Mouse (Mus musculus): Measurements from ENCODE around the gene Klk7. TPM values are rescaled to one million over a fixed set of nuclear protein-coding genes. Genes with fewer than 3 reads are reported as not detected.

Klk7 gene
- polyA plus RNA-seq, 1 experiment = not detected

GRCm38 (mm10) chr7:43799876-43800275, 11.2 kb upstream of the Klk7 start:
- WGBS = 73% methylated on average over 7 of the region's 7 CpGs
- no peak for TF ChIP-seq POLR2A (IDR thresholded peaks at IDR 0.05; ENCODE audit: borderline replicate concordance, control insufficient read depth, low read depth, low read length)
- TF ChIP-seq CTCF (IDR thresholded peaks at IDR 0.05; ENCODE audit: control insufficient read depth, insufficient read depth, low read length) = no peak
- Histone ChIP-seq H3K27ac (ENCODE audit: control insufficient read depth, insufficient read depth, low read depth, low read length, poor library complexity) (no peak overlapping the region), H3K4me1 (ENCODE audit: control insufficient read depth, insufficient read depth, low read length) (no peaks in the 10 kb centered on the region; the same call in 1 of the 2 replicates), H3K4me3 (replicated peaks; ENCODE audit: control insufficient read depth, low read depth, low read length) (no peak overlapping the region)

GRCm38 (mm10) chr7:43815211-43815610, 4.1 kb downstream of the Klk7 start:
- Histone ChIP-seq H3K4me3 (replicated peaks; ENCODE audit: control insufficient read depth, low read depth, low read length) (no peak overlapping the region), H3K4me1 (ENCODE audit: control insufficient read depth, insufficient read depth, low read length) (no peaks in the 10 kb centered on the region), H3K27ac (ENCODE audit: control insufficient read depth, insufficient read depth, low read depth, low read length, poor library complexity) (no peak overlapping the region)
- TF ChIP-seq CTCF (IDR thresholded peaks at IDR 0.05; ENCODE audit: control insufficient read depth, insufficient read depth, low read length) = no peak
- 85% methylated on average over 7 of the region's 7 CpGs for WGBS

- Histone ChIP-seq H3K4me1 (ENCODE audit: control insufficient read depth, insufficient read depth, low read length) (no peaks in the 10 kb centered on the region), H3K27ac (ENCODE audit: control insufficient read depth, insufficient read depth, low read depth, low read length, poor library complexity) (no peak overlapping the region), H3K4me3 (replicated peaks; ENCODE audit: control insufficient read depth, low read depth, low read length) (no peak overlapping the region)
- TF ChIP-seq POLR2A (IDR thresholded peaks at IDR 0.05; ENCODE audit: borderline replicate concordance, control insufficient read depth, low read depth, low read length) = no peak
Measured at GRCm38 (mm10) chr7:43816746-43817145, 5.7 kb downstream of the Klk7 start.

GRCm38 (mm10) chr7:43821581-43821980, 10.5 kb downstream of the Klk7 start:
- Histone ChIP-seq H3K27ac (ENCODE audit: control insufficient read depth, insufficient read depth, low read depth, low read length, poor library complexity) (no peak overlapping the region), H3K4me1 (ENCODE audit: control insufficient read depth, insufficient read depth, low read length) (no peaks in the 10 kb centered on the region), H3K4me3 (replicated peaks; ENCODE audit: control insufficient read depth, low read depth, low read length) (no peak overlapping the region)
- 79% methylated on average over 7 of the region's 7 CpGs for WGBS
- TF ChIP-seq CTCF (IDR thresholded peaks at IDR 0.05; ENCODE audit: control insufficient read depth, insufficient read depth, low read length) (no peak), POLR2A (IDR thresholded peaks at IDR 0.05; ENCODE audit: borderline replicate concordance, control insufficient read depth, low read depth, low read length) (no peak)

GRCm38 (mm10) chr7:43824199-43824598, 13.1 kb downstream of the Klk7 start, which contains the start of gene Klk6:
Gene Klk6, plus strand, starts transcription at chr7:43824499.
- H3K27ac ChIP-seq (ENCODE audit: control insufficient read depth, insufficient read depth, low read depth, low read length, poor library complexity) = no peak within 1 kb of the TSS
- no peak for TF ChIP-seq CTCF (IDR thresholded peaks at IDR 0.05; ENCODE audit: control insufficient read depth, insufficient read depth, low read length)
- TF ChIP-seq POLR2A (IDR thresholded peaks at IDR 0.05; ENCODE audit: borderline replicate concordance, control insufficient read depth, low read depth, low read length) = no peak
- no peaks in the 10 kb centered on the region for H3K4me1 ChIP-seq (ENCODE audit: control insufficient read depth, insufficient read depth, low read length)
- WGBS = 81% methylated on average over 10 of the region's 10 CpGs
- no peak within 1 kb of the TSS for H3K4me3 ChIP-seq (replicated peaks; ENCODE audit: control insufficient read depth, low read depth, low read length)

GRCm38 (mm10) chr7:43826056-43826455, 15.0 kb downstream of the Klk7 start:
- no peak overlapping the region for H3K4me3 ChIP-seq (replicated peaks; ENCODE audit: control insufficient read depth, low read depth, low read length)
- TF ChIP-seq CTCF (IDR thresholded peaks at IDR 0.05; ENCODE audit: control insufficient read depth, insufficient read depth, low read length) = no peak
- TF ChIP-seq POLR2A (IDR thresholded peaks at IDR 0.05; ENCODE audit: borderline replicate concordance, control insufficient read depth, low read depth, low read length) = no peak
- H3K4me1 ChIP-seq (ENCODE audit: control insufficient read depth, insufficient read depth, low read length) = no peaks in the 10 kb centered on the region
- 69% methylated on average over 5 of the region's 5 CpGs for WGBS
- H3K27ac ChIP-seq (ENCODE audit: control insufficient read depth, insufficient read depth, low read depth, low read length, poor library complexity) = no peak overlapping the region

GRCm38 (mm10) chr7:43827706-43828105, 16.6 kb downstream of the Klk7 start:
- H3K27ac ChIP-seq (ENCODE audit: control insufficient read depth, insufficient read depth, low read depth, low read length, poor library complexity) = no peak overlapping the region
- no peak overlapping the region for H3K4me3 ChIP-seq (replicated peaks; ENCODE audit: control insufficient read depth, low read depth, low read length)
- TF ChIP-seq POLR2A (IDR thresholded peaks at IDR 0.05; ENCODE audit: borderline replicate concordance, control insufficient read depth, low read depth, low read length) = no peak
- no peaks in the 10 kb centered on the region for H3K4me1 ChIP-seq (ENCODE audit: control insufficient read depth, insufficient read depth, low read length)
- WGBS = 74% methylated on average over 4 of the region's 4 CpGs

- Histone ChIP-seq H3K27ac (ENCODE audit: control insufficient read depth, insufficient read depth, low read depth, low read length, poor library complexity) (no peak overlapping the region), H3K4me3 (replicated peaks; ENCODE audit: control insufficient read depth, low read depth, low read length) (no peak overlapping the region), H3K4me1 (ENCODE audit: control insufficient read depth, insufficient read depth, low read length) (no peaks in the 10 kb centered on the region)
- 84% methylated on average over 8 of the region's 8 CpGs for WGBS
- TF ChIP-seq CTCF (IDR thresholded peaks at IDR 0.05; ENCODE audit: control insufficient read depth, insufficient read depth, low read length) (no peak), POLR2A (IDR thresholded peaks at IDR 0.05; ENCODE audit: borderline replicate concordance, control insufficient read depth, low read depth, low read length) (no peak)
Measured at GRCm38 (mm10) chr7:43829006-43829405, 17.9 kb downstream of the Klk7 start.

- Histone ChIP-seq H3K27ac (ENCODE audit: control insufficient read depth, insufficient read depth, low read depth, low read length, poor library complexity) (no peak within 1 kb of the TSS), H3K4me1 (ENCODE audit: control insufficient read depth, insufficient read depth, low read length) (no peaks in the 10 kb centered on the region), H3K4me3 (replicated peaks; ENCODE audit: control insufficient read depth, low read depth, low read length) (no peak within 1 kb of the TSS)
- no peak for TF ChIP-seq CTCF (IDR thresholded peaks at IDR 0.05; ENCODE audit: control insufficient read depth, insufficient read depth, low read length)
- TF ChIP-seq POLR2A (IDR thresholded peaks at IDR 0.05; ENCODE audit: borderline replicate concordance, control insufficient read depth, low read depth, low read length) = no peak
- 37% methylated on average over 3 of the region's 3 CpGs for WGBS
Measured at GRCm38 (mm10) chr7:43841701-43842100, 30.6 kb downstream of the Klk7 start, which contains the start of gene Klk5. Gene Klk5, plus strand, starts transcription at chr7:43841971.

Data from bone marrow, adult 2 months (tissue).